Mouse (Mus musculus) thymus, postnatal 36 days (tissue): ENCODE measurements at regions not wholly inside any gene's neighbourhood (a gene's known extent, or its start where the extent isn't known, plus 50 kb on each side); places are given as distances from the start of the nearest gene placed in this dataset.
"Not testable (repeated sequence)": the region's sequence is repeated elsewhere in the genome, so short reads cannot be mapped to it uniquely, and the experiment has no call there.

Experiments
- DNase-seq, 2 experiments: peaks; one replicate each; pipeline ENCODE4 v3.0.0; 2022; ENCODE audit warnings: mixed read lengths in 2 of 2

- no peak for DNase-seq
Observed at GRCm38 (mm10) chr14:9492228-9492627, 826.2 kb upstream of the 4930452B06Rik start.

- no peak for DNase-seq
Observed at GRCm38 (mm10) chr14:9488585-9488984, 822.5 kb upstream of the 4930452B06Rik start.

GRCm38 (mm10) chr14:9478981-9479380 is 812.9 kb upstream of the 4930452B06Rik start:
- no peak for DNase-seq

GRCm38 (mm10) chr14:9475169-9475568 is 809.1 kb upstream of the 4930452B06Rik start:
- no peak for DNase-seq

- no peak for DNase-seq
Observed at GRCm38 (mm10) chr14:9469686-9470085, 803.6 kb upstream of the 4930452B06Rik start.

GRCm38 (mm10) chr14:9468654-9469053 is 802.6 kb upstream of the 4930452B06Rik start:
- no peak for DNase-seq

- no peak for DNase-seq
Observed at GRCm38 (mm10) chr14:9467690-9468458, 801.8 kb upstream of the 4930452B06Rik start.

GRCm38 (mm10) chr14:9460006-9460405 is 794.0 kb upstream of the 4930452B06Rik start:
- no peak for DNase-seq

- DNase-seq = no peak
Observed at GRCm38 (mm10) chr14:9458856-9459255, 792.8 kb upstream of the 4930452B06Rik start.

- DNase-seq = no peak
Observed at GRCm38 (mm10) chr14:9457801-9458495, 791.9 kb upstream of the 4930452B06Rik start.

GRCm38 (mm10) chr14:9455986-9456385 is 789.9 kb upstream of the 4930452B06Rik start:
- DNase-seq = no peak

GRCm38 (mm10) chr14:9449942-9450341 is 783.9 kb upstream of the 4930452B06Rik start:
- DNase-seq = no peak

GRCm38 (mm10) chr14:9437896-9438295 is 771.9 kb upstream of the 4930452B06Rik start:
- DNase-seq = no peak

GRCm38 (mm10) chr14:9435136-9435535 is 769.1 kb upstream of the 4930452B06Rik start:
- no peak for DNase-seq

- DNase-seq = no peak
Observed at GRCm38 (mm10) chr14:9433081-9433590, 767.1 kb upstream of the 4930452B06Rik start.

GRCm38 (mm10) chr14:9431798-9432197 is 765.8 kb upstream of the 4930452B06Rik start:
- no peak for DNase-seq

- no peak for DNase-seq
Observed at GRCm38 (mm10) chr14:9411822-9412403, 745.9 kb upstream of the 4930452B06Rik start.

GRCm38 (mm10) chr14:9403688-9404087 is 737.6 kb upstream of the 4930452B06Rik start:
- DNase-seq = no peak

- no peak for DNase-seq
Observed at GRCm38 (mm10) chr14:9400861-9401260, 734.8 kb upstream of the 4930452B06Rik start.

GRCm38 (mm10) chr14:9393271-9393771 is 727.3 kb upstream of the 4930452B06Rik start:
- DNase-seq = peak; percentile 13 to 28

GRCm38 (mm10) chr14:9389878-9390536 is 724.0 kb upstream of the 4930452B06Rik start:
- DNase-seq = not testable (repeated sequence)

GRCm38 (mm10) chr14:9389180-9389579 is 723.1 kb upstream of the 4930452B06Rik start:
- no peak for DNase-seq
